Mouse (Mus musculus): ENCODE data around the gene 2010003K11Rik. TPM values are rescaled to one million over a fixed set of nuclear protein-coding genes. Genes with fewer than 3 reads are reported as not detected.
A peak's percentile ranks its signal among the peaks of the same experiment; 100 is the strongest.

2010003K11Rik gene
- polyA plus RNA-seq, 1 experiment from 2014 or later: not detected

- H3K9ac ChIP-seq: no peak overlapping the region
- no peaks in the 10 kb centered on the region for H3K27me3 ChIP-seq
- no peak for ATAC-seq (replicated peaks; ENCODE audit: low FRiP score)
- no peaks in the 10 kb centered on the region for H3K36me3 ChIP-seq
- no peak overlapping the region for H3K4me3 ChIP-seq (replicated peaks)
- no peak overlapping the region for H3K27ac ChIP-seq
- no peak overlapping the region for H3K4me2 ChIP-seq
- 81% methylated on average over 5 of the region's 5 CpGs for WGBS
- peaks cover 20% of the 10 kb centered on the region for H3K4me1 ChIP-seq
- no peaks in the 10 kb centered on the region for H3K9me3 ChIP-seq (replicated peaks)
Measured at GRCm38 (mm10) chr19:4495814-4496213, 2.6 kb downstream of the 2010003K11Rik start.

- no peaks in the 10 kb centered on the region for H3K36me3 ChIP-seq
- no peak overlapping the region for H3K9ac ChIP-seq
- peaks cover 20% of the 10 kb centered on the region for H3K4me1 ChIP-seq
- ATAC-seq (replicated peaks; ENCODE audit: low FRiP score): no peak
- H3K4me2 ChIP-seq: no peak overlapping the region
- H3K27me3 ChIP-seq: no peaks in the 10 kb centered on the region
- 72% methylated on average over 7 of the region's 7 CpGs for WGBS
- no peak overlapping the region for H3K27ac ChIP-seq
- H3K9me3 ChIP-seq (replicated peaks): no peaks in the 10 kb centered on the region
- H3K4me3 ChIP-seq (replicated peaks): no peak overlapping the region
Measured at GRCm38 (mm10) chr19:4494707-4495106, 3.7 kb downstream of the 2010003K11Rik start.

- Histone ChIP-seq H3K4me3 (replicated peaks) (no peak overlapping the region), H3K36me3 (no peaks in the 10 kb centered on the region), H3K4me2 (no peak overlapping the region), H3K4me1 (peaks cover 14% of the 10 kb centered on the region), H3K27me3 (no peaks in the 10 kb centered on the region), H3K9ac (no peak overlapping the region), H3K9me3 (replicated peaks) (no peaks in the 10 kb centered on the region), H3K27ac (no peak overlapping the region)
- no peak for ATAC-seq (replicated peaks; ENCODE audit: low FRiP score)
- WGBS: 62% methylated on average over 9 of the region's 9 CpGs
Measured at GRCm38 (mm10) chr19:4492526-4493296, 5.7 kb downstream of the 2010003K11Rik start.

- no peaks in the 10 kb centered on the region for H3K27me3 ChIP-seq
- no peaks in the 10 kb centered on the region for H3K36me3 ChIP-seq
- no peak overlapping the region for H3K4me3 ChIP-seq (replicated peaks)
- H3K4me2 ChIP-seq: no peak overlapping the region
- 56% methylated on average over 10 of the region's 10 CpGs for WGBS
- no peaks in the 10 kb centered on the region for H3K9me3 ChIP-seq (replicated peaks)
- 0 out of 2 replicates have a peak overlapping the region, but pooled peaks have one; percentile 14 for H3K9ac ChIP-seq
- H3K4me1 ChIP-seq: peaks cover 5% of the 10 kb centered on the region
- H3K27ac ChIP-seq: no peak overlapping the region
- no peak for ATAC-seq (replicated peaks; ENCODE audit: low FRiP score)
Measured at GRCm38 (mm10) chr19:4491080-4491695, 7.2 kb downstream of the 2010003K11Rik start.

GRCm38 (mm10) chr19:4487877-4488276 is 10.5 kb downstream of the 2010003K11Rik start:
- Histone ChIP-seq H3K9me3 (replicated peaks) (no peaks in the 10 kb centered on the region), H3K4me2 (no peak overlapping the region), H3K27me3 (no peaks in the 10 kb centered on the region), H3K36me3 (no peaks in the 10 kb centered on the region), H3K9ac (no peak overlapping the region), H3K4me1 (peaks cover 23% of the 10 kb centered on the region), H3K4me3 (replicated peaks) (no peak overlapping the region), H3K27ac (no peak overlapping the region)
- ATAC-seq (replicated peaks; ENCODE audit: low FRiP score): no peak
- 84% methylated on average over 2 of the region's 2 CpGs for WGBS

GRCm38 (mm10) chr19:4485006-4485405 is 13.4 kb downstream of the 2010003K11Rik start:
- H3K4me1 ChIP-seq: peaks cover 18% of the 10 kb centered on the region
- H3K4me2 ChIP-seq: no peak overlapping the region
- H3K27ac ChIP-seq: peak overlapping the region; percentile 83
- no peak overlapping the region for H3K9ac ChIP-seq
- no peaks in the 10 kb centered on the region for H3K36me3 ChIP-seq
- no peaks in the 10 kb centered on the region for H3K9me3 ChIP-seq (replicated peaks)
- ATAC-seq (replicated peaks; ENCODE audit: low FRiP score): peak; percentile 56; the same call in 1 of the 2 replicates
- WGBS: 7% methylated on average over 5 of the region's 5 CpGs
- H3K27me3 ChIP-seq: no peaks in the 10 kb centered on the region
- no peak overlapping the region for H3K4me3 ChIP-seq (replicated peaks)

- Histone ChIP-seq H3K36me3 (no peaks in the 10 kb centered on the region), H3K27ac (no peak overlapping the region), H3K9ac (no peak overlapping the region), H3K9me3 (replicated peaks) (no peaks in the 10 kb centered on the region), H3K4me3 (replicated peaks) (no peak overlapping the region), H3K4me1 (peaks cover 25% of the 10 kb centered on the region), H3K27me3 (0 out of 2 replicates have a peak, but pooled peaks cover 4% of the 10 kb centered on the region), H3K4me2 (no peak overlapping the region)
- 78% methylated on average over 3 of the region's 3 CpGs for WGBS
- ATAC-seq (replicated peaks; ENCODE audit: low FRiP score): no peak
Measured at GRCm38 (mm10) chr19:4482111-4482859, 16.1 kb downstream of the 2010003K11Rik start.

GRCm38 (mm10) chr19:4481326-4481725 is 17.1 kb downstream of the 2010003K11Rik start:
- H3K9ac ChIP-seq: no peak overlapping the region
- H3K27me3 ChIP-seq: peaks cover 12% of the 10 kb centered on the region
- ATAC-seq (replicated peaks; ENCODE audit: low FRiP score): no peak
- 42% methylated on average over 4 of the region's 4 CpGs for WGBS
- peaks cover 34% of the 10 kb centered on the region for H3K4me1 ChIP-seq
- H3K36me3 ChIP-seq: no peaks in the 10 kb centered on the region
- H3K4me2 ChIP-seq: no peak overlapping the region
- no peaks in the 10 kb centered on the region for H3K9me3 ChIP-seq (replicated peaks)
- no peak overlapping the region for H3K27ac ChIP-seq
- no peak overlapping the region for H3K4me3 ChIP-seq (replicated peaks)

- peaks cover 25% of the 10 kb centered on the region for H3K27me3 ChIP-seq
- no peak overlapping the region for H3K4me2 ChIP-seq
- no peak for ATAC-seq (replicated peaks; ENCODE audit: low FRiP score)
- no peak overlapping the region for H3K27ac ChIP-seq
- H3K9ac ChIP-seq: no peak overlapping the region
- WGBS: 86% methylated on average over 2 of the region's 2 CpGs
- H3K4me3 ChIP-seq (replicated peaks): no peak overlapping the region
- no peaks in the 10 kb centered on the region for H3K9me3 ChIP-seq (replicated peaks)
- H3K36me3 ChIP-seq: no peaks in the 10 kb centered on the region
- H3K4me1 ChIP-seq: peaks cover 36% of the 10 kb centered on the region
Measured at GRCm38 (mm10) chr19:4480041-4480440, 18.3 kb downstream of the 2010003K11Rik start.

- peak overlapping the region; percentile 100; the same call in 1 of the 2 replicates for H3K4me2 ChIP-seq
- ATAC-seq (replicated peaks; ENCODE audit: low FRiP score): no peak
- H3K4me1 ChIP-seq: peaks cover 27% of the 10 kb centered on the region
Measured at GRCm38 (mm10) chr19:4478190-4478516, 20.2 kb downstream of the 2010003K11Rik start.

GRCm38 (mm10) chr19:4477345-4478189 is 20.8 kb downstream of the 2010003K11Rik start, which contains the start of gene Syt12:
TSS of gene Syt12 (minus strand) at chr19:4477447.
- ATAC-seq (replicated peaks; ENCODE audit: low FRiP score): no peak; the same call in 1 of the 2 replicates
- H3K36me3 ChIP-seq: no peaks in the 10 kb centered on the region
- 27% methylated on average over 21 of the region's 21 CpGs for WGBS

More at GRCm38 (mm10) chr19:4478190-4478516, 20.2 kb downstream of the 2010003K11Rik start:
- Histone ChIP-seq H3K36me3 (no peaks in the 10 kb centered on the region), H3K27ac (no peak overlapping the region), H3K4me3 (replicated peaks) (no peak overlapping the region), H3K9me3 (replicated peaks) (no peaks in the 10 kb centered on the region), H3K27me3 (peaks cover 32% of the 10 kb centered on the region), H3K9ac (no peak overlapping the region)
- WGBS: 50% methylated on average over 1 of the region's 1 CpGs

More at GRCm38 (mm10) chr19:4477345-4478189, 20.8 kb downstream of the 2010003K11Rik start, which contains the start of gene Syt12:
- H3K27ac ChIP-seq: peak within 1 kb of the TSS; percentile 37; the same call in 1 of the 2 replicates
- no peaks in the 10 kb centered on the region for H3K9me3 ChIP-seq (replicated peaks)
- peaks cover 27% of the 10 kb centered on the region for H3K4me1 ChIP-seq
- H3K4me3 ChIP-seq (replicated peaks): peak within 1 kb of the TSS; percentile 64
- peak within 1 kb of the TSS; percentile 100 for H3K4me2 ChIP-seq
- peaks cover 32% of the 10 kb centered on the region for H3K27me3 ChIP-seq
- H3K9ac ChIP-seq: peak within 1 kb of the TSS; percentile 58
